Mouse (Mus musculus): ENCODE measurements at regions not wholly inside any gene's neighbourhood (a gene's known extent, or its start where the extent isn't known, plus 50 kb on each side); places are given as distances from the start of the nearest gene placed in this dataset.
"Not testable (repeated sequence)": the region's sequence is repeated elsewhere in the genome, so short reads cannot be mapped to it uniquely, and the experiment has no call there.

- DNase-seq (ENCODE audit: inconsistent age in 2 of 2, low spot score in 1 of 2): peak in 1 of 2 experiments; percentile 60
Measured at GRCm38 (mm10) chr2:75781781-75782211, 50.2 kb upstream of the Agps start.

- DNase-seq (ENCODE audit: inconsistent age in 2 of 2, low spot score in 1 of 2): peak in 1 of 2 experiments; percentile 85
Measured at GRCm38 (mm10) chr2:75781078-75781477, 50.9 kb upstream of the Agps start.

GRCm38 (mm10) chr2:75778628-75779027 is 53.3 kb upstream of the Agps start:
- DNase-seq (ENCODE audit: inconsistent age in 2 of 2, low spot score in 1 of 2): not testable (repeated sequence)

- DNase-seq (ENCODE audit: inconsistent age in 2 of 2, low spot score in 1 of 2): peak; percentile 78 to 84
Measured at GRCm38 (mm10) chr2:75777040-75777451, 54.9 kb upstream of the Agps start.

- DNase-seq (ENCODE audit: inconsistent age in 2 of 2, low spot score in 1 of 2): peak in 1 of 2 experiments; percentile 43
Measured at GRCm38 (mm10) chr2:75776533-75776932, 55.4 kb upstream of the Agps start.

- DNase-seq (ENCODE audit: inconsistent age in 2 of 2, low spot score in 1 of 2): peak in 1 of 2 experiments; percentile 39
Measured at GRCm38 (mm10) chr2:75775217-75775616, 56.8 kb upstream of the Agps start.

- peak in 1 of 2 experiments; percentile 45 for DNase-seq (ENCODE audit: inconsistent age in 2 of 2, low spot score in 1 of 2)
Measured at GRCm38 (mm10) chr2:75773431-75773830, 58.5 kb upstream of the Agps start.

- peak; percentile 60 to 79 for DNase-seq (ENCODE audit: inconsistent age in 2 of 2, low spot score in 1 of 2)
Measured at GRCm38 (mm10) chr2:75772251-75772956, 59.6 kb upstream of the Agps start.

GRCm38 (mm10) chr2:75770633-75771032 is 61.3 kb upstream of the Agps start:
- peak in 1 of 2 experiments; percentile 28 for DNase-seq (ENCODE audit: inconsistent age in 2 of 2, low spot score in 1 of 2)

GRCm38 (mm10) chr2:75768559-75769304 is 63.2 kb upstream of the Agps start:
- peak in 1 of 2 experiments; percentile 64 for DNase-seq (ENCODE audit: inconsistent age in 2 of 2, low spot score in 1 of 2)

- no peak for DNase-seq (ENCODE audit: inconsistent age in 2 of 2, low spot score in 1 of 2)
Measured at GRCm38 (mm10) chr2:75767871-75768558, 63.6 kb upstream of the Nfe2l2 start.

GRCm38 (mm10) chr2:75765403-75765802 is 61.0 kb upstream of the Nfe2l2 start:
- no peak for DNase-seq (ENCODE audit: inconsistent age in 2 of 2, low spot score in 1 of 2)

- DNase-seq (ENCODE audit: inconsistent age in 2 of 2, low spot score in 1 of 2): peak; percentile 55 to 72
Measured at GRCm38 (mm10) chr2:75763252-75763651, 58.8 kb upstream of the Nfe2l2 start.

GRCm38 (mm10) chr2:75762030-75762429 is 57.6 kb upstream of the Nfe2l2 start:
- no peak for DNase-seq (ENCODE audit: inconsistent age in 2 of 2, low spot score in 1 of 2)

GRCm38 (mm10) chr2:75761626-75762025 is 57.2 kb upstream of the Nfe2l2 start:
- no peak for DNase-seq (ENCODE audit: inconsistent age in 2 of 2, low spot score in 1 of 2)

- peak in 1 of 2 experiments; percentile 47 for DNase-seq (ENCODE audit: inconsistent age in 2 of 2, low spot score in 1 of 2)
Measured at GRCm38 (mm10) chr2:75759196-75759885, 54.9 kb upstream of the Nfe2l2 start.

GRCm38 (mm10) chr2:75758277-75758676 is 53.8 kb upstream of the Nfe2l2 start:
- no peak for DNase-seq (ENCODE audit: inconsistent age in 2 of 2, low spot score in 1 of 2)

- DNase-seq (ENCODE audit: inconsistent age in 2 of 2, low spot score in 1 of 2): peak in 1 of 2 experiments; percentile 55
Measured at GRCm38 (mm10) chr2:75756704-75757638, 52.5 kb upstream of the Nfe2l2 start.

- DNase-seq (ENCODE audit: inconsistent age in 2 of 2, low spot score in 1 of 2): no peak
Measured at GRCm38 (mm10) chr2:75754606-75755005, 50.2 kb upstream of the Nfe2l2 start.

All from adrenal gland, adult (tissue).